Comparison of ENCODE assay signal across 8 mouse cellular contexts in the genomic region with DNA sequence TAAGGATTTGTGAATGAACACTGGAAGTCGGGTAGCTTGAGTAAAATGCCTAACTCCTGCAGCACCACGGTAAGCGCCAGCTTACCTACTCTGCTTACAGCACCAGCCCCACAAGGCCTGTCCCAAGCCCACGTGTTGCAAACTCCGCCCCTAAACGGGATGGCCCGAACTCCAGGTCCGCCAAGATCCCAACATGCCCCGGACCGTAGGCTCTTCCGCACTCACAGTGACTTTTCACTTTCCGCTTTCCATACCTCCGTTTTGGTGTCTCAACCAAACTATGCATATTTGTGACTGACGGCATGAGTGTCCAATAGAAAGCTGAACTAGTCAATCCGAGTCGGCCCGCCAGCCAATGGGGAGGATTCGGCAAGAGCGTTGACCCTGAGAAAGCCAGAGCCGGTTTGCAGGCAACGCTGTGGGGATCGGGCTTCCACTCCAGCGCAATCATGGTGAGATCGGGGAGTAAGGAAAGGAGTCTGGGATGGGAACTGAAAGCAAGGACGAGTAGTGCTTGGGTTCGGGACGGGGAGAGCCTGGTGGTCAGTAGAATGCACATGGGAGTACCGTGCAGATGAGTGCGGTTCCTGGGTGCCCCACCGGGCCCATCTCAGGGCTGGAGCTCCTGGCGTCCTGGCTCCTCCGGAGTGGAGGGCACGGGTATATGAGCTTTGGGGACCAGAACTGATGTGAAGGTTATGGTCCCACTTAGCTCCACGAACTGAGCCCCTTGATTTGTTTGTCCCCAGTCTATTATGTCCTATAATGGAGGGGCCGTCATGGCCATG. TPM values are rescaled to one million over a fixed set of nuclear protein-coding genes. Genes with fewer than 3 reads are reported as not detected.
A peak's percentile ranks its signal among the peaks of the same experiment; 100 is the strongest.
DNase-seq lines count a peak whose midpoint lies in the region; ATAC-seq lines count a peak whose summit lies in the region.

Psmb3 (plus strand) TSS at position 361 of the 788 bp plus-strand sequence.

- DNase-seq in adrenal gland, adult 18-20 months (ENCODE audit: low spot score in 2 of 2), result peak; percentile 92 to 93
- peak; percentile 99 for DNase-seq in embryo, embryonic 11 days
- DNase-seq in gastrocnemius, postnatal 25 days, result peak; percentile 97
- DNase-seq in intestine, embryonic 14.5 days (ENCODE audit: low spot score), result peak; percentile 98
- DNase-seq in left cerebral cortex, postnatal 14 days (ENCODE audit: low spot score in 2 of 2), result peak; percentile 100
- peak; percentile 100 for DNase-seq in mesoderm, embryonic 11.5 days (ENCODE audit: low read depth, low spot score)
- DNase-seq in right cerebral cortex, postnatal 36 days (ENCODE audit: low spot score in 2 of 2), result peak; percentile 99
- peak; percentile 100 for DNase-seq in yolk sac, embryonic 10.5 days (ENCODE audit: low spot score)

- no peaks in the 10 kb centered on the region for H3K9me3 ChIP-seq in intestine, embryonic 14.5 days (ENCODE audit: control insufficient read depth, low read length)

- peaks cover 23% of the 10 kb centered on the region for H3K4me1 ChIP-seq in intestine, embryonic 14.5 days (replicated peaks; ENCODE audit: control insufficient read depth, insufficient read depth, low read length)

- H3K4me3 ChIP-seq in intestine, embryonic 14.5 days (ENCODE audit: low read depth, low read length), result peak within 1 kb of the TSS; percentile 95

- peak within 1 kb of the TSS; percentile 83 for H3K4me2 ChIP-seq in intestine, embryonic 14.5 days (ENCODE audit: low read length)

- peak within 1 kb of the TSS; percentile 80 for H3K27ac ChIP-seq in intestine, embryonic 14.5 days (ENCODE audit: low read depth)

- peak within 1 kb of the TSS; percentile 82 for H3K9ac ChIP-seq in intestine, embryonic 14.5 days (ENCODE audit: low read length)

- intact Hi-C loops in left cerebral cortex, postnatal 14 days (cut with DNase I), result loop anchor here (5.0 kb wide), 2 partner anchors 39 to 179 kb away; partner anchors contain the start of genes Fbxo47 and Pip4k2b

- 0% methylated on average over 35 of the region's 35 CpGs for WGBS in intestine, embryonic 14.5 days

- H3K27me3 ChIP-seq in intestine, embryonic 14.5 days (replicated peaks; ENCODE audit: control insufficient read depth, insufficient read depth, low read length), result no peaks in the 10 kb centered on the region

- ATAC-seq in intestine, embryonic 14.5 days (replicated peaks; ENCODE audit: low FRiP score, low TSS enrichment, low read depth), result peak; percentile 84

- H3K36me3 ChIP-seq in intestine, embryonic 14.5 days (ENCODE audit: control insufficient read depth, insufficient read depth, low read length), result peaks cover 28% of the 10 kb centered on the region

RNA-seq across cellular contexts. Expression of gene Psmb3, which starts in this region (rescaled TPM):
- 100 to 1,000 TPM; 221 to 238 TPM for total RNA-seq in adrenal gland, adult 18-20 months (2021)
- 100 to 1,000 TPM; 128 TPM for total RNA-seq in gastrocnemius, postnatal 25 days (2021)
- 473 and 491 TPM in 2 replicates for polyA plus RNA-seq in intestine, embryonic 14.5 days (2014; fragmentation: Nextera tagmentation; extraction: Ambion mirVana)
- 100 to 1,000 TPM; 133 to 136 TPM for total RNA-seq in left cerebral cortex, postnatal 14 days (2021)

Comparison
In these comparisons a context has a peak if more than half of its experiments do, and no peak if none do; other contexts are left out.
1. Peak in every context shown above with its lines: DNase-seq, ATAC-seq, H3K4me3 ChIP-seq and H3K27ac ChIP-seq.